ENCODE assay signal across 9 mouse cellular contexts in genomic region chr12:108651053-108651660, GRCm38 (mm10). TPM values are rescaled to one million over a fixed set of nuclear protein-coding genes. Genes with fewer than 3 reads are reported as not detected.
DNase-seq lines count a peak whose midpoint lies in the region; ATAC-seq lines count a peak whose summit lies in the region.
"Had no signal": no experiment of that assay in that cellular context is flagged by ENCODE, and none has a peak within 500 bp of the region (broad histone marks: within the 10 kb centered on the region; RNA-seq: fewer than 3 reads in every experiment).

No protein-coding gene starts in this region.

- ATAC-seq in erythroid progenitor cell, adult 5-6 weeks (replicated peaks; ENCODE audit: low FRiP score, poor library complexity, severe bottlenecking): no peak
- no peak for ATAC-seq in erythroblast, adult 5-6 weeks (replicated peaks; ENCODE audit: low FRiP score, poor library complexity, severe bottlenecking)

- peak; percentile 30 to 42 for DNase-seq in cerebellum, postnatal 14 days
- DNase-seq in cerebellum, adult 8-10 months: no peak
- peak; percentile 57 for DNase-seq in right cerebral cortex, adult 18-20 months
- DNase-seq in right cerebral cortex, postnatal 25 days: no peak
- DNase-seq in kidney, postnatal 25 days: peak; percentile 86 to 87
- peak; percentile 67 for DNase-seq in retina, postnatal 1 day

RNA-seq across cellular contexts. Expression of gene Degs2, which starts 51.0 kb away (rescaled TPM):
- total RNA-seq in erythroid progenitor cell, adult 5-6 weeks (2015; ENCODE audit: low replicate concordance): not detected in 2 replicates
- total RNA-seq in erythroid progenitor cell, adult 5-6 weeks (2017; ENCODE audit: low replicate concordance): not detected in 2 replicates
- not detected in 2 replicates for total RNA-seq in erythroblast, adult 5-6 weeks (2015; ENCODE audit: low replicate concordance)
- total RNA-seq in erythroblast, adult 5-6 weeks (2017; ENCODE audit: low replicate concordance): not detected in 2 replicates
- total RNA-seq: common myeloid progenitor, adult 5-6 weeks had no signal

Comparison
In these comparisons a context has a peak if more than half of its experiments do, and no peak if none do; other contexts are left out.
1. DNase-seq: peak in cerebellum, postnatal 14 days (2 of 2), right cerebral cortex, adult 18-20 months (single experiment), kidney, postnatal 25 days (2 of 2) and retina, postnatal 1 day (single experiment); none in cerebellum, adult 8-10 months (single experiment) and right cerebral cortex, postnatal 25 days (single experiment).